Mouse (Mus musculus): ENCODE results near the gene Ms4a13. TPM values are rescaled to one million over a fixed set of nuclear protein-coding genes. Genes with fewer than 3 reads are reported as not detected.

Gene Ms4a13
- not detected for polyA plus RNA-seq (2015; fragmentation: Illumina TruSeq; extraction: RNeasy Lipid Tissue Mini Kit (QIAGEN cat#74804); ENCODE audit: insufficient read depth, low replicate concordance)

DNA sequence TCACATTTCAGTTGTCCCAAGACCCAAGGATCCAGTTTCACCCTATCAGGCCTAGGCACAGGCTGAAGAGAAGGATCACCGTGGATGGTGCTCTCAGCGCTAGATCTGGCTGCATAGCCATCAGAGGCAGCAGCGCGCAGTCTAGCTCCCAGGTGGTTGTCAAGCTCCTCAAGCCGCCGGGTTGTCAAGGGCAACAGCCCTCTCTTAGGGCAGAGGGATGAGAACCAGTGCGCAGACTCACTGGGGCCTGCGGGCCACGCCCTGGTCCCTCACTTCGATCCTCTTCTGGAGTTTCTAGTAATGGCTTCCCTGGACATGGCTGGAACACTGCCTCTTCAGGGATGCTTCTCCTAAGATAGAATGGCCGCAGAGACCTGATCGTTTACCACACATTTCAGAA is at the start of gene Ms4a13:
Gene Ms4a13, minus strand, starts transcription at position 192 of the 400 bp plus-strand sequence.

DNA sequence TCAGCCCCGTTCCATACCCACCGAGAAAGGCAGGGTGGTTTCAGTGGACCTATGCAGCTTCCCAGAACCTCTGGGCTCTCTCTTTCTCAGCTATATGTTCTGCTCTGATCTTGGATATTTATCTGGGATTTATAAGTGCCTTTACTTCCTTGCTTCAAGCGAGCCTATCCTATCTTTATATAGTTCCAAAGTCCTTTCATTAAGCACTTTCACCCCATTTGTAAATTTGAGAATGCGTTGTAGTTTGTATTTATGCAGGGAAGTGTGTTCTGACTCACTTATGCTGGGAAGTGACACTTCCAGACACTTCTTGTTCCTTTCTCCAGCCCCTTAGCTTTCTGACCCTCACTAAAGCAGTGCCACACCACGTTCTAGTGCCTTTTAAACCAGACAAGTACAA is 35.8 kb upstream of the Ms4a13 start, which contains the start of gene Ms4a12:
Gene Ms4a12, minus strand, starts transcription at position 101 of the 400 bp plus-strand sequence.

DNA sequence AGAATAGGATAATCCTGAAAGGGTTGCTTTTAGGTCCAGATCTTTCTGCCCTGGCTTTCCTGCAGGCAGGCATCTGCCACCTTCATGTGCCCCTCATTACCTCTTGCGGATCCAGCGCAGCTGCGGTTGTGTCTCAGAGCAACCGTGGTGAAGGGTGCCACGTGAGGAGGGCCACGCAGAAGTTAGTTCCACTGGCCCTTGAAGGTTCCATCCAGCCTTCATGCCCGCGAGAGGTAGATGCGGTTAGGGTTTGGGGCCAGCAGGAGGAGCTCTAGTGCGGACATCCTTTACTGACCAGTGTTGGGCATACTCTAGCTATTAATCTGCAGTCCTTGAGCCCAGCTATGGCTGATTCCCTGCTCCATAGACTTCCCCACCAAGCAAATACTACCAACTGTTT is 31.4 kb downstream of the Ms4a13 start, which contains the start of gene 1700025F22Rik:
Gene 1700025F22Rik, minus strand, starts transcription at position 149 of the 400 bp plus-strand sequence.

DNA sequence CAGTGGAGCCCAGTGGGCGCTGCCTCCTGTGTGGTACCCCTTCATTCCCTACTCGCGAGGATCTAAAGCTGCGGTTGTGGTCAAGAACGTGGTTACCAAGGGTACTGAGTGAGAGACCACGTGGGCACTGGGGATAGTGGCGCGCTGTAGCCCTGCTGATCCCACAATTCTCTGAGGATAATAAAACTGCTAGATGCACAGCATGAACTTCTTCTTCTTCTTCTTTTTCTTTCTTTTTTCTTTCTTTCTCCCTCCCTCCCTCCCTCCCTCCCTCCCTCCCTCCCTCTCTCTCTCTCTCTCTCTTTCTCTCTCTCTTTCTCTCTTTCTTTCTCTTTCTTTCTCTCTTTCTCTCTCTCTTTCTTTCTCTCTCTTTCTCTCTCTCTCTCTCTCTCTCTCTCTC is 65.8 kb downstream of the Ms4a13 start, which contains the start of gene 1700017D01Rik:
Gene 1700017D01Rik, minus strand, starts transcription at position 101 of the 400 bp plus-strand sequence.

Other genes starting within 250 kb of the Ms4a13 start
- 7.5 TPM for gene Ccdc86, start 247.5 kb downstream of the Ms4a13 start, polyA plus RNA-seq (2015; fragmentation: Illumina TruSeq; extraction: RNeasy Lipid Tissue Mini Kit (QIAGEN cat#74804); ENCODE audit: insufficient read depth, low replicate concordance)
- gene Ms4a10, start 222.1 kb downstream of the Ms4a13 start, polyA plus RNA-seq (2015; fragmentation: Illumina TruSeq; extraction: RNeasy Lipid Tissue Mini Kit (QIAGEN cat#74804); ENCODE audit: insufficient read depth, low replicate concordance) = not detected
- not detected for gene Ms4a15, start 203.5 kb downstream of the Ms4a13 start, polyA plus RNA-seq (2015; fragmentation: Illumina TruSeq; extraction: RNeasy Lipid Tissue Mini Kit (QIAGEN cat#74804); ENCODE audit: insufficient read depth, low replicate concordance)
- gene Ms4a18, start 178.7 kb downstream of the Ms4a13 start, polyA plus RNA-seq (2015; fragmentation: Illumina TruSeq; extraction: RNeasy Lipid Tissue Mini Kit (QIAGEN cat#74804); ENCODE audit: insufficient read depth, low replicate concordance) = not detected
- 9.2 TPM for gene Ms4a8a, start 115.6 kb downstream of the Ms4a13 start, polyA plus RNA-seq (2015; fragmentation: Illumina TruSeq; extraction: RNeasy Lipid Tissue Mini Kit (QIAGEN cat#74804); ENCODE audit: insufficient read depth, low replicate concordance)
- not detected for gene 1700017D01Rik, start 65.9 kb downstream of the Ms4a13 start, polyA plus RNA-seq (2015; fragmentation: Illumina TruSeq; extraction: RNeasy Lipid Tissue Mini Kit (QIAGEN cat#74804); ENCODE audit: insufficient read depth, low replicate concordance)
- not detected for gene 1700025F22Rik, start 31.4 kb downstream of the Ms4a13 start, polyA plus RNA-seq (2015; fragmentation: Illumina TruSeq; extraction: RNeasy Lipid Tissue Mini Kit (QIAGEN cat#74804); ENCODE audit: insufficient read depth, low replicate concordance)
- gene Ms4a12, start 35.7 kb upstream of the Ms4a13 start, polyA plus RNA-seq (2015; fragmentation: Illumina TruSeq; extraction: RNeasy Lipid Tissue Mini Kit (QIAGEN cat#74804); ENCODE audit: insufficient read depth, low replicate concordance) = not detected
- 821 TPM for gene Ms4a1, start 69.5 kb upstream of the Ms4a13 start, polyA plus RNA-seq (2015; fragmentation: Illumina TruSeq; extraction: RNeasy Lipid Tissue Mini Kit (QIAGEN cat#74804); ENCODE audit: insufficient read depth, low replicate concordance)
- not detected for gene Ms4a5, start 87.1 kb upstream of the Ms4a13 start, polyA plus RNA-seq (2015; fragmentation: Illumina TruSeq; extraction: RNeasy Lipid Tissue Mini Kit (QIAGEN cat#74804); ENCODE audit: insufficient read depth, low replicate concordance)
- 3.4 TPM for gene Ms4a14, start 117.7 kb upstream of the Ms4a13 start, polyA plus RNA-seq (2015; fragmentation: Illumina TruSeq; extraction: RNeasy Lipid Tissue Mini Kit (QIAGEN cat#74804); ENCODE audit: insufficient read depth, low replicate concordance)
- 27.2 TPM for gene Ms4a7, start 139.4 kb upstream of the Ms4a13 start, polyA plus RNA-seq (2015; fragmentation: Illumina TruSeq; extraction: RNeasy Lipid Tissue Mini Kit (QIAGEN cat#74804); ENCODE audit: insufficient read depth, low replicate concordance)
- 8.1 TPM for gene Ms4a4a, start 178.8 kb upstream of the Ms4a13 start, polyA plus RNA-seq (2015; fragmentation: Illumina TruSeq; extraction: RNeasy Lipid Tissue Mini Kit (QIAGEN cat#74804); ENCODE audit: insufficient read depth, low replicate concordance)
- 282 TPM for gene Ms4a4c, start 208.0 kb upstream of the Ms4a13 start, polyA plus RNA-seq (2015; fragmentation: Illumina TruSeq; extraction: RNeasy Lipid Tissue Mini Kit (QIAGEN cat#74804); ENCODE audit: insufficient read depth, low replicate concordance)
- gene Ms4a4b, start 246.8 kb upstream of the Ms4a13 start, polyA plus RNA-seq (2015; fragmentation: Illumina TruSeq; extraction: RNeasy Lipid Tissue Mini Kit (QIAGEN cat#74804); ENCODE audit: insufficient read depth, low replicate concordance) = 535 TPM